Mouse (Mus musculus) C2C12 (cell line): Measurements from ENCODE around the gene Srgap1.

Experiments used
- CTCF ChIP-seq: IDR thresholded peaks from one replicate; pipeline ENCODE4 v1.5.1; 2011; ENCODE audit not compliant: control insufficient read depth, insufficient read depth, insufficient read length
- MYOG ChIP-seq: IDR thresholded peaks from one replicate; pipeline ENCODE4 v1.6.1; 2011; ENCODE audit not compliant: control insufficient read depth, insufficient read length; ENCODE audit errors: extremely low read depth

GRCm38 (mm10) chr10:121762141-121762540 lies 285.0 kb downstream of the Srgap1 start:
- no peak for TF ChIP-seq MYOG
- TF ChIP-seq CTCF: no peak
